Mouse (Mus musculus): ENCODE measurements at regions not wholly inside any gene's neighbourhood (a gene's known extent, or its start where the extent isn't known, plus 50 kb on each side); places are given as distances from the start of the nearest gene placed in this dataset.

- DNase-seq = peak; percentile 77 to 83
These were observed 83.2 kb upstream of the Zfp648 start for GRCm38 (mm10) chr1:154117688-154118373.

GRCm38 (mm10) chr1:154118374-154119004, 82.5 kb upstream of the Zfp648 start:
- DNase-seq = peak; percentile 85 to 88

- DNase-seq = no peak
These were observed 81.4 kb upstream of the Zfp648 start for GRCm38 (mm10) chr1:154119611-154120010.

GRCm38 (mm10) chr1:154120693-154121092, 80.3 kb upstream of the Zfp648 start:
- DNase-seq = peak; percentile 93

GRCm38 (mm10) chr1:154124981-154125380, 76.0 kb upstream of the Zfp648 start:
- no peak for DNase-seq

GRCm38 (mm10) chr1:154126487-154126886, 74.5 kb upstream of the Zfp648 start:
- DNase-seq = no peak

GRCm38 (mm10) chr1:154139488-154139887, 61.5 kb upstream of the Zfp648 start:
- no peak for DNase-seq

GRCm38 (mm10) chr1:154143691-154144090, 57.3 kb upstream of the Zfp648 start:
- no peak for DNase-seq

- no peak for DNase-seq
These were observed 53.9 kb upstream of the Zfp648 start for GRCm38 (mm10) chr1:154147001-154147571.

GRCm38 (mm10) chr1:154148948-154149347, 52.0 kb upstream of the Zfp648 start:
- peak; percentile 44 to 55 for DNase-seq

GRCm38 (mm10) chr1:154149431-154150143, 51.4 kb upstream of the Zfp648 start:
- no peak for DNase-seq

GRCm38 (mm10) chr1:154150167-154150851, 50.7 kb upstream of the Zfp648 start:
- DNase-seq = peak; percentile 82 to 83

Measured in adrenal gland, postnatal 36 days (tissue).